Mouse (Mus musculus): ENCODE results near the gene Slc29a2. TPM values are rescaled to one million over a fixed set of nuclear protein-coding genes. Genes with fewer than 3 reads are reported as not detected.
A peak's percentile ranks its signal among the peaks of the same experiment; 100 is the strongest.

The Slc29a2 gene
- polyA plus RNA-seq, 2 experiments, result 0.76 to 2.5 TPM

GRCm38 (mm10) chr19:5016221-5016742 lies 7.4 kb upstream of the Slc29a2 start:
- DNase-seq (ENCODE audit: low read depth in 3 of 3, low spot score in 3 of 3), result no peak

GRCm38 (mm10) chr19:5016782-5017181 lies 6.9 kb upstream of the Slc29a2 start:
- Histone ChIP-seq H3K4me3 (ENCODE audit: insufficient read depth in 1 of 2, low read depth in 2 of 2, low read length in 2 of 2) (no peak overlapping the region), H3K4me1 (replicated peaks; ENCODE audit: control insufficient read depth in 2 of 2, insufficient read depth in 2 of 2, low read length in 1 of 2) (no peaks in the 10 kb centered on the region), H3K27ac (no peak overlapping the region), H3K27me3 (ENCODE audit: control insufficient read depth, insufficient read depth, low read length) (no peaks in the 10 kb centered on the region), H3K4me2 (ENCODE audit: low read depth) (no peak overlapping the region), H3K9me3 (ENCODE audit: control insufficient read depth, low read length) (no peaks in the 10 kb centered on the region), H3K9ac (replicated peaks) (no peak overlapping the region), H3K36me3 (replicated peaks; ENCODE audit: control insufficient read depth, insufficient read depth, low read depth) (no peaks in the 10 kb centered on the region)
- DNase-seq (ENCODE audit: low read depth in 3 of 3, low spot score in 3 of 3) (peak in 1 of 3 experiments; percentile 26), ATAC-seq (ENCODE audit: insufficient read depth) (no peak)
- TF ChIP-seq CTCF (IDR thresholded peaks at IDR 0.05; ENCODE audit: low read depth) (peak; percentile 88), EP300 (IDR thresholded peaks at IDR 0.05; ENCODE audit: low read depth) (no peak)
- 20% methylated on average over 12 of the region's 12 CpGs for WGBS (ENCODE audit: insufficient replicate concordance)

More at GRCm38 (mm10) chr19:5016221-5016742, 7.4 kb upstream of the Slc29a2 start:
- ATAC-seq (ENCODE audit: insufficient read depth), result no peak
- Histone ChIP-seq H3K36me3 (replicated peaks; ENCODE audit: control insufficient read depth, insufficient read depth, low read depth) (no peaks in the 10 kb centered on the region), H3K4me2 (ENCODE audit: low read depth) (no peak overlapping the region), H3K27me3 (ENCODE audit: control insufficient read depth, insufficient read depth, low read length) (no peaks in the 10 kb centered on the region), H3K4me1 (replicated peaks; ENCODE audit: control insufficient read depth in 2 of 2, insufficient read depth in 2 of 2, low read length in 1 of 2) (no peaks in the 10 kb centered on the region), H3K9me3 (ENCODE audit: control insufficient read depth, low read length) (no peaks in the 10 kb centered on the region), H3K4me3 (ENCODE audit: insufficient read depth in 1 of 2, low read depth in 2 of 2, low read length in 2 of 2) (no peak overlapping the region), H3K27ac (no peak overlapping the region), H3K9ac (replicated peaks) (no peak overlapping the region)
- WGBS (ENCODE audit: insufficient replicate concordance), result 35% methylated on average over 10 of the region's 10 CpGs
- TF ChIP-seq CTCF (IDR thresholded peaks at IDR 0.05; ENCODE audit: low read depth) (no peak), EP300 (IDR thresholded peaks at IDR 0.05; ENCODE audit: low read depth) (no peak)

- H3K4me2 ChIP-seq (ENCODE audit: low read depth), result no peak overlapping the region
- H3K36me3 ChIP-seq (replicated peaks; ENCODE audit: control insufficient read depth, insufficient read depth, low read depth), result no peaks in the 10 kb centered on the region
- ATAC-seq (ENCODE audit: insufficient read depth), result no peak
- no peaks in the 10 kb centered on the region for H3K27me3 ChIP-seq (ENCODE audit: control insufficient read depth, insufficient read depth, low read length)
- H3K27ac ChIP-seq, result no peak overlapping the region
- H3K4me1 ChIP-seq (replicated peaks; ENCODE audit: control insufficient read depth in 2 of 2, insufficient read depth in 2 of 2, low read length in 1 of 2), result no peaks in the 10 kb centered on the region
- no peak overlapping the region for H3K4me3 ChIP-seq (ENCODE audit: insufficient read depth in 1 of 2, low read depth in 2 of 2, low read length in 2 of 2)
- 72% methylated on average over 4 of the region's 4 CpGs for WGBS (ENCODE audit: insufficient replicate concordance)
- H3K9ac ChIP-seq (replicated peaks), result no peak overlapping the region
- no peak for DNase-seq (ENCODE audit: low read depth in 3 of 3, low spot score in 3 of 3)
- no peaks in the 10 kb centered on the region for H3K9me3 ChIP-seq (ENCODE audit: control insufficient read depth, low read length)
- TF ChIP-seq CTCF (IDR thresholded peaks at IDR 0.05; ENCODE audit: low read depth) (no peak), EP300 (IDR thresholded peaks at IDR 0.05; ENCODE audit: low read depth) (no peak)
These were observed 6.0 kb upstream of the Slc29a2 start for GRCm38 (mm10) chr19:5017611-5018010.

DNA sequence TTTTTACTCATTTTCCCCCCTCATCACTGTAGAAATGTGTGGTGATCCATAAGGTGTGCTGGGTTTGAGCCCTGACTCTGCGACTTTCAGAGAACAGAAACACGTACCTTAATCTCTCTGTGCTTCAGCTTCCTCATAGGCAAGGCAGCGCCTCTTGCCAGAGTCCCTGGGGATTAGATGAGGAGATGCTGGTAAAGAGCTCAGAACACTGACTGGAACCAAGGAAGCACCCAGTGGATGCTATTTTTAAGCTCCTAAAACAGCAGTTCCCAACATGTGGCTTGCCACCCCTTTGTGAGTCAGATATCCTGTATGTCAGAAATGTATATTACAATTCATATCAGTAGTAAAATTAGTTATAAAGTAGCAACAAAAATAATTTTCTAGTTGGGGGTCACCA lies 5.5 kb upstream of the Slc29a2 start:
- Histone ChIP-seq H3K36me3 (replicated peaks; ENCODE audit: control insufficient read depth, insufficient read depth, low read depth) (no peaks in the 10 kb centered on the region), H3K9me3 (ENCODE audit: control insufficient read depth, low read length) (no peaks in the 10 kb centered on the region), H3K9ac (replicated peaks) (no peak overlapping the region), H3K4me2 (ENCODE audit: low read depth) (no peak overlapping the region), H3K4me3 (ENCODE audit: insufficient read depth in 1 of 2, low read depth in 2 of 2, low read length in 2 of 2) (no peak overlapping the region), H3K27me3 (ENCODE audit: control insufficient read depth, insufficient read depth, low read length) (no peaks in the 10 kb centered on the region), H3K4me1 (replicated peaks; ENCODE audit: control insufficient read depth in 2 of 2, insufficient read depth in 2 of 2, low read length in 1 of 2) (peaks cover 0 to under 1% of the 10 kb centered on the region in 2 experiments; a peak in 1 of 4 replicates), H3K27ac (no peak overlapping the region)
- DNase-seq (ENCODE audit: low read depth in 3 of 3, low spot score in 3 of 3) (no peak), ATAC-seq (ENCODE audit: insufficient read depth) (no peak)
- WGBS (ENCODE audit: insufficient replicate concordance), result 70% methylated on average over 3 of the region's 3 CpGs
- TF ChIP-seq CTCF (IDR thresholded peaks at IDR 0.05; ENCODE audit: low read depth) (no peak), EP300 (IDR thresholded peaks at IDR 0.05; ENCODE audit: low read depth) (no peak)

DNA sequence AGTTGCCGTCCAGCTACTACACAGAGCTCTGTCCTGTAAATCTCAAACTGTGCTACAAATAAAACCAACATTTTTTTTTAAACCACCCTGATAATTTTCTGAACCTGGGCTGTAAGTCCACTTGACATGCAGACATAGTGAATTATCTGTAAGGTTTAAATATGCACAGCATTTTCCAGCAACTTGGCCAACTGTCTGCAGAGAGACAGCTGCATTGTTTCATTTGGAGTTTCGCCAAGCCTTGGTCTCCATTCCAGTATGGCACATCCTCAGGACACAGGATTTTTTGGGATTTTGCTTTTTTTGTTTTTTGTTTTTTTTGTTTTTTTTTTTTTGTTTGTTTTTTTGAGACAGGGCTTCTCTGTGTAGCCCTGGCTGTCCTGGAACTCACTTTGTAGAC lies 2.2 kb upstream of the Slc29a2 start:
- peaks cover 0 to 3% of the 10 kb centered on the region in 2 experiments; a peak in 1 of 4 replicates for H3K4me1 ChIP-seq (replicated peaks; ENCODE audit: control insufficient read depth in 2 of 2, insufficient read depth in 2 of 2, low read length in 1 of 2)
- H3K36me3 ChIP-seq (replicated peaks; ENCODE audit: control insufficient read depth, insufficient read depth, low read depth), result no peaks in the 10 kb centered on the region
- H3K27me3 ChIP-seq (ENCODE audit: control insufficient read depth, insufficient read depth, low read length), result no peaks in the 10 kb centered on the region
- no peaks in the 10 kb centered on the region for H3K9me3 ChIP-seq (ENCODE audit: control insufficient read depth, low read length)
- 77% methylated on average over 2 of the region's 2 CpGs for WGBS (ENCODE audit: insufficient replicate concordance)
- no peak for TF ChIP-seq CTCF (IDR thresholded peaks at IDR 0.05; ENCODE audit: low read depth)
- TF ChIP-seq EP300 (IDR thresholded peaks at IDR 0.05; ENCODE audit: low read depth), result no peak
- H3K4me3 ChIP-seq (ENCODE audit: insufficient read depth in 1 of 2, low read depth in 2 of 2, low read length in 2 of 2), result no peak overlapping the region
- DNase-seq (ENCODE audit: low read depth in 3 of 3, low spot score in 3 of 3), result no peak
- ATAC-seq (ENCODE audit: insufficient read depth), result no peak
- H3K4me2 ChIP-seq (ENCODE audit: low read depth), result no peak overlapping the region
- H3K27ac ChIP-seq, result no peak overlapping the region
- no peak overlapping the region for H3K9ac ChIP-seq (replicated peaks)

All from liver, embryonic 14.5 days (tissue).